9 mouse cellular contexts compared by ENCODE assay signal in genomic region chr5:142767937-142768336, GRCm38 (mm10). TPM values are rescaled to one million over a fixed set of nuclear protein-coding genes. Genes with fewer than 3 reads are reported as not detected.
DNase-seq lines count a peak whose midpoint lies in the region; ATAC-seq lines count a peak whose summit lies in the region.
"Had no signal": no experiment of that assay in that cellular context is flagged by ENCODE, and none has a peak within 500 bp of the region (broad histone marks: within the 10 kb centered on the region; RNA-seq: fewer than 3 reads in every experiment).

No protein-coding gene starts in this region.

- peaks cover 4% of the 10 kb centered on the region; the same call in 1 of the 2 replicates for H3K4me1 ChIP-seq in embryonic facial prominence, embryonic 14.5 days (ENCODE audit: control insufficient read depth, insufficient read depth, low read length)

- H3K27ac ChIP-seq in embryonic facial prominence, embryonic 14.5 days (replicated peaks; ENCODE audit: low read depth, low read length) = peak overlapping the region; percentile 56; the same call in 1 of the 2 replicates

- no peaks in the 10 kb centered on the region for H3K27me3 ChIP-seq in embryonic facial prominence, embryonic 14.5 days (replicated peaks; ENCODE audit: control insufficient read depth, insufficient read depth, low read length)
- H3K27me3 ChIP-seq: heart, embryonic 13.5 days had no signal

- H3K9me3 ChIP-seq in embryonic facial prominence, embryonic 14.5 days (ENCODE audit: control insufficient read depth, low read length) = no peaks in the 10 kb centered on the region
- H3K9me3 ChIP-seq: heart, embryonic 13.5 days had no signal

- no peak overlapping the region for H3K4me3 ChIP-seq in embryonic facial prominence, embryonic 14.5 days (ENCODE audit: low read depth, low read length)
- H3K4me3 ChIP-seq: heart, embryonic 13.5 days had no signal

- no peak overlapping the region for H3K9ac ChIP-seq in embryonic facial prominence, embryonic 14.5 days (ENCODE audit: low read depth, low read length)
- H3K9ac ChIP-seq: heart, embryonic 13.5 days had no signal

- no peak overlapping the region for H3K4me2 ChIP-seq in embryonic facial prominence, embryonic 14.5 days (ENCODE audit: low read depth, low read length)
- H3K4me2 ChIP-seq: heart, embryonic 13.5 days had no signal

- peaks cover 90% of the 10 kb centered on the region for H3K36me3 ChIP-seq in embryonic facial prominence, embryonic 14.5 days (ENCODE audit: control insufficient read depth, insufficient read depth, low read length)

- DNase-seq in ES-CJ7 (ENCODE audit: low read depth, low spot score) = peak; percentile 74
- peak; percentile 78 to 79 for DNase-seq in adrenal gland, postnatal 36 days
- DNase-seq in embryonic facial prominence, embryonic 14.5 days (ENCODE audit: low spot score) = peak; percentile 88
- peak; percentile 87 for DNase-seq in heart, postnatal 4 days
- peak; percentile 74 to 81 for DNase-seq in layer of hippocampus, adult 8-10 months (ENCODE audit: low spot score in 2 of 2)
- DNase-seq in lung, postnatal 4 days = peak; percentile 66 to 83
- peak; percentile 84 to 86 for DNase-seq in right cerebral cortex, postnatal 10 days (ENCODE audit: low spot score in 2 of 2)

- ATAC-seq in embryonic facial prominence, embryonic 14.5 days (ENCODE audit: low read depth) = 0 out of 2 replicates have a peak, but pooled peaks have one; percentile 37
- ATAC-seq in erythroid progenitor cell, adult 5-6 weeks (replicated peaks; ENCODE audit: low FRiP score, poor library complexity, severe bottlenecking) = no peak

- 20% methylated on average over 7 of the region's 7 CpGs for WGBS in embryonic facial prominence, embryonic 14.5 days

RNA-seq across cellular contexts. Expression of gene Tnrc18, which starts 49.5 kb away (rescaled TPM):
- total RNA-seq in adrenal gland, postnatal 36 days (2021) = 10 to 100 TPM; 79.8 to 81.9 TPM
- polyA plus RNA-seq in embryonic facial prominence, embryonic 14.5 days (2014; fragmentation: Nextera tagmentation; extraction: Ambion mirVana) = 32.9 and 36.9 TPM in 2 replicates
- 100 to 1,000 TPM; 113 TPM for total RNA-seq in heart, postnatal 4 days (2021)
- total RNA-seq in layer of hippocampus, adult 8-10 months (2022) = 100 to 1,000 TPM; 131 to 153 (median 136) TPM
- 14.4 and 21.8 TPM in 2 replicates for total RNA-seq in erythroid progenitor cell, adult 5-6 weeks (2015; ENCODE audit: low replicate concordance)
- total RNA-seq in erythroid progenitor cell, adult 5-6 weeks (2017; ENCODE audit: low replicate concordance) = 15.1 TPM in 2 replicates
